Mouse (Mus musculus): ENCODE measurements around the gene Armcx3.
A peak's percentile ranks its signal among the peaks of the same experiment; 100 is the strongest.
"Not testable (repeated sequence)": the region's sequence is repeated elsewhere in the genome, so short reads cannot be mapped to it uniquely, and the experiment has no call there.

Gene Armcx3

GRCm38 (mm10) chrX:134756434-134757292 lies at the start of gene Armcx3:
Armcx3 (plus strand) TSS chrX:134756595.
- peak; percentile 80 for ATAC-seq (ENCODE audit: insufficient number of reproducible peaks, low FRiP score, low TSS enrichment)

GRCm38 (mm10) chrX:134716863-134717262 lies 39.5 kb upstream of the Armcx3 start:
- no peak for ATAC-seq (ENCODE audit: insufficient number of reproducible peaks, low FRiP score, low TSS enrichment)

GRCm38 (mm10) chrX:134717752-134718308 lies 38.6 kb upstream of the Armcx3 start, which contains the start of gene Armcx1:
Armcx1 (plus strand) TSS chrX:134717963.
- peak; percentile 99 for ATAC-seq (ENCODE audit: insufficient number of reproducible peaks, low FRiP score, low TSS enrichment)

- ATAC-seq (ENCODE audit: insufficient number of reproducible peaks, low FRiP score, low TSS enrichment), result peak; percentile 65
Observed at GRCm38 (mm10) chrX:134718524-134718923, 37.9 kb upstream of the Armcx3 start.

- ATAC-seq (ENCODE audit: insufficient number of reproducible peaks, low FRiP score, low TSS enrichment), result not testable (repeated sequence)
Observed at GRCm38 (mm10) chrX:134723762-134724161, 32.6 kb upstream of the Armcx3 start.

GRCm38 (mm10) chrX:134729778-134730177 lies 26.6 kb upstream of the Armcx3 start:
- no peak for ATAC-seq (ENCODE audit: insufficient number of reproducible peaks, low FRiP score, low TSS enrichment)

- ATAC-seq (ENCODE audit: insufficient number of reproducible peaks, low FRiP score, low TSS enrichment), result no peak
Observed at GRCm38 (mm10) chrX:134737796-134738195, 18.6 kb upstream of the Armcx3 start.

- ATAC-seq (ENCODE audit: insufficient number of reproducible peaks, low FRiP score, low TSS enrichment), result no peak
Observed at GRCm38 (mm10) chrX:134739160-134739559, 17.2 kb upstream of the Armcx3 start.

- no peak for ATAC-seq (ENCODE audit: insufficient number of reproducible peaks, low FRiP score, low TSS enrichment)
Observed at GRCm38 (mm10) chrX:134741862-134742261, 14.5 kb upstream of the Armcx3 start.

- ATAC-seq (ENCODE audit: insufficient number of reproducible peaks, low FRiP score, low TSS enrichment), result peak; percentile 65
Observed at GRCm38 (mm10) chrX:134746459-134746858, 9.9 kb upstream of the Armcx3 start.

GRCm38 (mm10) chrX:134750764-134751592 lies 5.4 kb upstream of the Armcx3 start, which contains the start of gene Armcx6:
Armcx6 (minus strand) TSS chrX:134751417.
- peak; percentile 92 for ATAC-seq (ENCODE audit: insufficient number of reproducible peaks, low FRiP score, low TSS enrichment)

- ATAC-seq (ENCODE audit: insufficient number of reproducible peaks, low FRiP score, low TSS enrichment), result no peak
Observed at GRCm38 (mm10) chrX:134751910-134752309, 4.5 kb upstream of the Armcx3 start.

GRCm38 (mm10) chrX:134752584-134752983 lies 3.8 kb upstream of the Armcx3 start:
- no peak for ATAC-seq (ENCODE audit: insufficient number of reproducible peaks, low FRiP score, low TSS enrichment)

- peak; percentile 74; the same call in 1 of the 2 replicates for ATAC-seq (ENCODE audit: insufficient number of reproducible peaks, low FRiP score, low TSS enrichment)
Observed at GRCm38 (mm10) chrX:134757293-134757995, 1.0 kb downstream of the Armcx3 start.

- ATAC-seq (ENCODE audit: insufficient number of reproducible peaks, low FRiP score, low TSS enrichment), result not testable (repeated sequence)
Observed at GRCm38 (mm10) chrX:134763428-134764198, 7.2 kb downstream of the Armcx3 start.

- ATAC-seq (ENCODE audit: insufficient number of reproducible peaks, low FRiP score, low TSS enrichment), result no peak
Observed at GRCm38 (mm10) chrX:134787728-134788127, 31.3 kb downstream of the Armcx3 start.

GRCm38 (mm10) chrX:134807833-134808754 lies 51.7 kb downstream of the Armcx3 start:
- ATAC-seq (ENCODE audit: insufficient number of reproducible peaks, low FRiP score, low TSS enrichment), result peak; percentile 50; the same call in 1 of the 2 replicates

GRCm38 (mm10) chrX:134808755-134809224 lies 52.4 kb downstream of the Armcx3 start, which contains the start of gene Armcx2:
Armcx2 (minus strand) TSS chrX:134809221.
- ATAC-seq (ENCODE audit: insufficient number of reproducible peaks, low FRiP score, low TSS enrichment), result peak; percentile 96

Measured in cerebellum, adult (tissue).